Mouse (Mus musculus) A20 (cell line): ENCODE results near the gene Cenpv.
"Not testable (repeated sequence)": the region's sequence is repeated elsewhere in the genome, so short reads cannot be mapped to it uniquely, and the experiment has no call there.

Experiments used
- DNase-seq: peaks from one replicate; pipeline ENCODE4 v3.0.0-alpha.2; 2011; ENCODE audit warnings: low read depth, low spot score

Cenpv gene

GRCm38 (mm10) chr11:62508816-62509215, 30.2 kb downstream of the Cenpv start:
- not testable (repeated sequence) for DNase-seq

- DNase-seq = not testable (repeated sequence)
Observed at GRCm38 (mm10) chr11:62508365-62508764, 30.7 kb downstream of the Cenpv start.

GRCm38 (mm10) chr11:62507683-62508082, 31.4 kb downstream of the Cenpv start:
- DNase-seq = no peak

GRCm38 (mm10) chr11:62500529-62500928, 38.5 kb downstream of the Cenpv start:
- no peak for DNase-seq

- no peak for DNase-seq
Observed at GRCm38 (mm10) chr11:62498802-62499201, 40.3 kb downstream of the Cenpv start.

GRCm38 (mm10) chr11:62497181-62497580, 41.9 kb downstream of the Cenpv start:
- DNase-seq = no peak

- DNase-seq = peak; percentile 56
Observed at GRCm38 (mm10) chr11:62496151-62496715, 42.8 kb downstream of the Cenpv start.

- DNase-seq = no peak
Observed at GRCm38 (mm10) chr11:62495276-62495801, 43.7 kb downstream of the Cenpv start.

- peak; percentile 27 for DNase-seq
Observed at GRCm38 (mm10) chr11:62494754-62495275, 44.2 kb downstream of the Cenpv start.

- DNase-seq = no peak
Observed at GRCm38 (mm10) chr11:62493701-62494100, 45.4 kb downstream of the Cenpv start.

- no peak for DNase-seq
Observed at GRCm38 (mm10) chr11:62487540-62488350, 51.3 kb downstream of the Cenpv start.

- DNase-seq = no peak
Observed at GRCm38 (mm10) chr11:62486949-62487348, 52.1 kb downstream of the Cenpv start.

- DNase-seq = no peak
Observed at GRCm38 (mm10) chr11:62479581-62479980, 59.5 kb downstream of the Cenpv start.

GRCm38 (mm10) chr11:62478931-62479330, 60.1 kb downstream of the Cenpv start:
- no peak for DNase-seq

- DNase-seq = no peak
Observed at GRCm38 (mm10) chr11:62476156-62476555, 62.9 kb downstream of the Cenpv start.
